11 mouse cellular contexts compared by ENCODE assay signal in genomic region chr10:94965093-94965492, GRCm38 (mm10). TPM values are rescaled to one million over a fixed set of nuclear protein-coding genes. Genes with fewer than 3 reads are reported as not detected.
A peak's percentile ranks its signal among the peaks of the same experiment; 100 is the strongest.
DNase-seq lines count a peak whose midpoint lies in the region; ATAC-seq and TF ChIP-seq lines count a peak whose summit lies in the region.
"Had no signal": no experiment of that assay in that cellular context is flagged by ENCODE, and none has a peak within 500 bp of the region (broad histone marks: within the 10 kb centered on the region; RNA-seq: fewer than 3 reads in every experiment).

No protein-coding gene starts in this region.

- no peak overlapping the region for H3K4me3 ChIP-seq in lung, adult 2 months (replicated peaks; ENCODE audit: extremely low read depth, low read depth, low read length)
- no peak overlapping the region for H3K4me3 ChIP-seq in bone marrow macrophage, adult 2 months (ENCODE audit: insufficient read depth, low read length)
- no peak overlapping the region for H3K4me3 ChIP-seq in stomach, postnatal 0 days (ENCODE audit: low read depth, low read length)
- no peak overlapping the region for H3K4me3 ChIP-seq in forebrain, embryonic 13.5 days

- no peak for TF ChIP-seq EP300 in stomach, postnatal 0 days (optimal IDR thresholded peaks at IDR 0.05)

- H3K4me1 ChIP-seq in lung, adult 2 months (ENCODE audit: control insufficient read depth, insufficient read depth, low read length) = no peaks in the 10 kb centered on the region
- H3K4me1 ChIP-seq in bone marrow macrophage, adult 2 months (ENCODE audit: control insufficient read depth, insufficient read depth, low read length) = peaks cover 32% of the 10 kb centered on the region
- H3K4me1 ChIP-seq in stomach, postnatal 0 days (replicated peaks; ENCODE audit: control insufficient read depth, insufficient read depth) = no peaks in the 10 kb centered on the region
- no peaks in the 10 kb centered on the region for H3K4me1 ChIP-seq in forebrain, embryonic 13.5 days

- no peaks in the 10 kb centered on the region for H3K9me3 ChIP-seq in stomach, postnatal 0 days (ENCODE audit: control insufficient read depth, low read length)
- H3K9me3 ChIP-seq in forebrain, embryonic 13.5 days (replicated peaks) = peaks cover 6% of the 10 kb centered on the region; the same call in 1 of the 2 replicates

- no peak for ATAC-seq in stomach, postnatal 0 days (ENCODE audit: low FRiP score, low TSS enrichment)
- no peak for ATAC-seq in forebrain, embryonic 13.5 days

- DNase-seq in lung, adult 2 months = no peak
- no peak for DNase-seq in lung, postnatal 4 days
- DNase-seq in ES-CJ7 (ENCODE audit: low read depth, low spot score) = peak; percentile 62
- no peak for DNase-seq in stomach, postnatal 0 days (ENCODE audit: low spot score)
- no peak for DNase-seq in urinary bladder, postnatal 14 days (ENCODE audit: low spot score)
- DNase-seq: cerebellum, adult 18-20 months; gastrocnemius, postnatal 10 days; heart, postnatal 10 days; kidney, adult 9 months had no signal

- no peak overlapping the region for H3K27ac ChIP-seq in bone marrow macrophage, adult 2 months (ENCODE audit: insufficient read depth, low read depth, low read length)
- H3K27ac ChIP-seq in stomach, postnatal 0 days (replicated peaks) = no peak overlapping the region
- no peak overlapping the region for H3K27ac ChIP-seq in forebrain, embryonic 13.5 days

- 97% methylated on average over 3 of the region's 3 CpGs for WGBS in lung, adult 2 months
- WGBS in stomach, postnatal 0 days = 90% methylated on average over 3 of the region's 3 CpGs
- 88% methylated on average over 3 of the region's 3 CpGs for WGBS in forebrain, embryonic 13.5 days

- H3K27me3 ChIP-seq in stomach, postnatal 0 days (ENCODE audit: control insufficient read depth, insufficient read depth, low read length) = no peaks in the 10 kb centered on the region
- no peaks in the 10 kb centered on the region for H3K27me3 ChIP-seq in forebrain, embryonic 13.5 days

- no peak overlapping the region for H3K4me2 ChIP-seq in stomach, postnatal 0 days (replicated peaks; ENCODE audit: low read depth)
- no peak overlapping the region for H3K4me2 ChIP-seq in forebrain, embryonic 13.5 days

- no peak overlapping the region for H3K9ac ChIP-seq in stomach, postnatal 0 days (ENCODE audit: low read length)
- H3K9ac ChIP-seq in forebrain, embryonic 13.5 days = no peak overlapping the region

- no peak for TF ChIP-seq POLR2A in lung, adult 2 months (IDR thresholded peaks at IDR 0.05; ENCODE audit: borderline replicate concordance, extremely low read depth, low read depth, low read length)
- TF ChIP-seq POLR2A in bone marrow macrophage, adult 2 months (IDR thresholded peaks at IDR 0.05; ENCODE audit: borderline replicate concordance, low read depth, low read length) = no peak

- H3K36me3 ChIP-seq in stomach, postnatal 0 days (ENCODE audit: control insufficient read depth, insufficient read depth, low read length) = no peaks in the 10 kb centered on the region
- no peaks in the 10 kb centered on the region for H3K36me3 ChIP-seq in forebrain, embryonic 13.5 days (ENCODE audit: poor library complexity, severe bottlenecking)

- TF ChIP-seq CTCF in lung, adult 2 months (IDR thresholded peaks at IDR 0.05; ENCODE audit: insufficient read depth, low read length) = peak; percentile 35
- peak; percentile 50; the same call in 1 of the 2 replicates for TF ChIP-seq CTCF in bone marrow macrophage, adult 2 months (IDR thresholded peaks at IDR 0.05; ENCODE audit: low read depth, low read length)
- TF ChIP-seq CTCF in stomach, postnatal 0 days (IDR thresholded peaks at IDR 0.05; ENCODE audit: low read depth) = peak; percentile 54

RNA-seq across cellular contexts. Expression of gene Plxnc1, which starts 20.5 kb away (rescaled TPM):
- 4.6 and 5.4 TPM in 2 replicates for polyA plus RNA-seq in lung, adult 2 months (2012; rRNA removed)
- 76.7 and 82.8 TPM in 2 replicates for polyA plus RNA-seq in bone marrow macrophage, adult 2 months (2012; ENCODE audit: insufficient read depth, insufficient read length, missing spikeins)
- polyA plus RNA-seq in stomach, postnatal 0 days (2015; fragmentation: Nextera tagmentation; extraction: Ambion mirVana) = 0.67 and 1.0 TPM in 2 replicates
- 7.2 and 8.3 TPM in 2 replicates for polyA plus RNA-seq in forebrain, embryonic 13.5 days (2015; fragmentation: Nextera tagmentation; extraction: Ambion mirVana)
